Mouse (Mus musculus) right cerebral cortex, postnatal 14 days (tissue): ENCODE measurements at regions not wholly inside any gene's neighbourhood (a gene's known extent, or its start where the extent isn't known, plus 50 kb on each side); places are given as distances from the start of the nearest gene placed in this dataset.

ENCODE experiments used
- DNase-seq: peaks from one replicate; pipeline ENCODE4 v3.0.0; 2022

DNA sequence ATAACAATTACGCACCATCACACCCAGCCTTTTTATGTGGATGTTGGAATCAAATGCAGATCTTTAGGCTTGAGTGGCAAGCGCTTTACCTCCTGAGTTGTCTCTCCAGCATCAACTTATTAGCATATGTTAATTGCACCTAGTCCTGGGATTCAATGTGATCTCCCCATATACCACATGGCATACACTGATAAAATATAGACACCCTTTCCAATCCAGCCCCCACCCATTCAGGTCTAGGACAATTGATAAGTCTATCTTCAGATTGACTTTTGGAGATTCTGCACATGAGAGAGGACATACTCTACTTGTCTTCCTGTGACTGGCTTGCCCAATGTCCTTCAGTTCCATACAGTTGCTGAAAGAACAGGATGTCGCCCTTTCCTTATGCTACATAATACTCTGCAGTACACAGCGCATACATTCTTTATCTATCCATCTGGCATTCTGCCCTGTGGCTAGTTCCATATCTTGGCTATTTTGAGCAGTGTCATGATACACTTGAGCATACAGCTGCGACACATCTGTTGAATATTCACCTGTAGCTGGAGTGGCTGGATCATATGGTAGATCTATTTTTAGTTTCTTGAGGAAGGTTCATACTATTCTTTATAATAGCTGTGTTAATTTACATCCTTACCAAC is 120.3 kb downstream of the Gsdmc2 start:
- no peak for DNase-seq

DNA sequence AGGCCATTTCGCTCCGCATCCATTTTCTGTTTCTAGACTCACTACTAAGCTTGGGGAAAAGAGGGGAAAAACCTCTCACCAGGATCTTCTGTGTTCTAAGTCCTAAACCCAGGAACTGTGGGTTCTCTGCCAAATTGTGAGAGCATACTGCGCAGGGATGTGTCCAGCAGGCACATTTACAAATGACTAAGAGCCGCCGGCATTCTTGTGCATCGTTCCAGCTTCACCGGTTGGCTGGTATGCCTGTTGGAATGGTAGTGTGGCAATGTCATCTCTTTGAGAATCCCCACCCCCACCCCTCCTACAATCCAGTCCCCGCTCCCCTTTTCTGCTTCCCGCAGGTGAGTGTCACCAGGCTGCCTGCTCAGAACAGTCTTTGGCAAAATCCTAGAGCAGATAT is 122.0 kb downstream of the Gsdmc2 start:
- DNase-seq, result no peak

DNA sequence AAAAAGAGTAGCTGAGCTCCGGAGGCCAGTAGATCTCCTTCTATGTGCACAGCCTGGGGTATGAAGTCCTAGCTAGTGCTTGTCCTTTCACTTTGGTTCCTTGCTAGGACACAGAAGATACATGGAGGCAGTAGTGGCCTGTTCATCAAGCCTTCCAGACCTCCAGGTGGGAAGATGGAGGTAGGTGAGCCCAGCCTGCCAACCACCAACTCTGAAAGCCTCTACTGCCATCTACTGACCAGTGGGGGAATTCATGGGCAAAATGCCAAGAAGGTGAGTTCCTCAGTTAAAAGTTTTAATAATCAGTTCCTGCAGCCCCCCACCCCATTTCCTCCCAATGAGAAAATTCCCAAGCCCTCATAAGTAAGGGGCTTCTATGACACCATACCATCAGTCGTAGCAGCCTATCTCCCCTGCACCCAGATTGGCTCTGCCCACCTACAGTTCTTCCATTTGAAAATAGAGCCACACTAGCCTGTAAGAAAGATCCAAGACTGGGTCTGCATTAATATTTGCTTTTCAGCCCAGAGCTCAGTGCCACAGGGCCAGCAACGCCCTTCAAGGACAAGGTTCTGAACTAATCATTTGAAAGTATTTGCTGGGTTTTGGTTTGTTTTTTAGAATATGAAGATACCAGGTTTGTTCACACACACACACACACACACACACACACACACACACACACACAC is 123.2 kb downstream of the Gsdmc2 start:
- peak; percentile 9 for DNase-seq

DNA sequence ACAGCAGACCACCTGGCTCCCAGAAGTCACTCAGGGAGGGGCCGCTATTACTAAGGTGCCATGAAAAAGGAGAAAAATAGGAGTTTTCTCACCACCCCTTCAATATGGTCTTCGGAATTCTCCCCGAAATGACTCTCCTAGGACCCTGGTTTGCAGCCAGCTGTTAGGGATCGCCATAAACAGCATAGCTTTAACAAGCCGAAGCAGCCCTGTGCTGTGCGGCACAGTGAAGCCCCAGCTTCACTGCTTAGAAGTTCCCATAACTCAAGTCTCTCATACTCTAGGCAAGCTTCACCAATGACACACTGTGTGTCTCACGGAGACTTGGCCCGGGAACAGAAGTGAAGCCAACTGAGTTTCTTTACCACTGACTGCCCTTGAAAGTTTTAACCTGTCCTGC is 127.2 kb downstream of the Gsdmc2 start:
- no peak for DNase-seq

DNA sequence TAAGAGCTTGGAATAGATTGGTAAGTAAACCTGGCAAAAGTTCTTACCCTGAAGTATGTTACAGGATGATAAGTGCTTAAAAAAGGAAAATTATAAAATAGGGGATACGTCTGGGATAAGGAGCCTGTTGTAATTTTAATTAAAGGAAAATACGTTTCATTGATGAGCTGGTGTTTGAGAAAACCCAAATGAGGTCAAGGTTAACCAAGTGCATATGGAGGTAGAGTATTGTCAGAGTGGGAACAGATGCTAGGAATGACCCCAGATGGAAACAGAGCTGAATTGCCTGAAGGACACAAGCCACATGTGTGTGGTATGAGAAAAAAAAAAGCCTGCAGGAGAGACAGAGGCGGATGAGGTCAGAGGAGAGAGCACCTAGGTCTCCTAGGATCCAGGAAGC is 131.3 kb downstream of the Gsdmc2 start:
- no peak for DNase-seq

DNA sequence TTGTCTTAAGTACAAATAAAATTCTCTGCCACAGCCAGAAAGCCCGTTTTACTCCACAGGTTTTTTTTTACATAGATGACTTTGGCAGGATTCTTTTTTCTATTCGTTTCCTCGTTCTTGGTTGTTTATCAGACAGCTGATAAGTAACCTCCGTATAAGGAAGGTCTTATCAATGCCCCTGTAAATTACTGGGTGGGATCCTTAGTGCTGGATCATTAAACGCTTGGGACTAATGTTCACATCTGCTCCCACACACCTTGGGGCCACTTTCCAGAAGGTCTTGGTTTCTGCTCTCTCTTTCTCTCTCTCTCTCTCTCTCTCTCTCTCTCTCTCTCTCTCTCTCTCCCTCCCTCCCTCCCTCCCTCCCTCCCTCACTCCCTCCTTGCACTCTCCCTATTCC is 134.6 kb downstream of the Gsdmc2 start:
- DNase-seq, result no peak

DNA sequence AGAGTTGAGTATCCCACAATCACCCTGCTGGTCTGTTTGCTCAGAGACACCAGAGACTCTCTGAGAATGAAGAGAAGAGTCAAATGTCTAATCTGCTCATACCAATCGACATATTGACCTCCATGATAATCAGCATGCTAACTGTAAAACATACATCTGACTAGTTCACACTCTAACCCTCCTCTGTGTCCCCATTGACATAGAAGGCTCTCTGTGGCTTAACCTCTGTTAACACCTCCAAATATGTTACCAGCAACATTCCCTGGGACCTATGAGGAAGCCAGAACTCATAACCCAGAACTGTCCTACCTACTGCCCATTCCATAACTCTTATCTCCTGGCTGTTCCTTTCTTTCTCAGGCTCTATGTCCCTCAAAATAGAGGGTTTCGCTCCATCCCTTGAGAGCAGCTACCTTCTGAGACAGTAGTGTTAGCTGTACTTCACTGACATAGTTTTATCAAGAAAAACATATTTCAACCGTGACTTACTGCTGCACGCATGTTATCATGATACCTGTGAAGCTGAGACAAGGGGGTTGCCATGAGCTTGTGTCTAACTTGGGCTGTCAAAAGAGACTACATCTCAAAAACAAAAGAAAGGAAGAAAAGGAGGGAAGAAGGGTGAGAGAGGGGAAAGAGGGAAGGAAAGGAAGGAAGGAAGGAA is 135.6 kb downstream of the Gsdmc2 start:
- DNase-seq, result no peak

DNA sequence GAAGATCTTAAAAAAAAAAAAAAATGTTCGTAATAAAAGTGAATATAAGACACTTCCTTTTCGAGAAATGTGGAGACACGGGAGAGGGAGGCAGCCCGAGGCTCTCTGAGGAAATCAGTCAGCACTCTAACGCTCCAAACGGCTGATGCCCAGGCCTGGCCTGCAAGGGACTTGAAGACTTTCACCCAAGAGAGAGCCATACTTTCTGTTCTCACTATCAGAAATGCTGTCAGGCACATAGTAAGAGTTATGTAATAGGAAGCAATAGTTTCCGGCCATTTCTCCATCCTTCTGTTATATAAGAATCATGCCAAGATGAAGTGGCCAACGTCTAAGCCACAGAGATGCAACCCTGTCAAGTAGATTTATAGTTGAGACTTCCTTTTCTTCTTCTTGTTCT is 140.3 kb downstream of the Gsdmc2 start:
- DNase-seq, result no peak

DNA sequence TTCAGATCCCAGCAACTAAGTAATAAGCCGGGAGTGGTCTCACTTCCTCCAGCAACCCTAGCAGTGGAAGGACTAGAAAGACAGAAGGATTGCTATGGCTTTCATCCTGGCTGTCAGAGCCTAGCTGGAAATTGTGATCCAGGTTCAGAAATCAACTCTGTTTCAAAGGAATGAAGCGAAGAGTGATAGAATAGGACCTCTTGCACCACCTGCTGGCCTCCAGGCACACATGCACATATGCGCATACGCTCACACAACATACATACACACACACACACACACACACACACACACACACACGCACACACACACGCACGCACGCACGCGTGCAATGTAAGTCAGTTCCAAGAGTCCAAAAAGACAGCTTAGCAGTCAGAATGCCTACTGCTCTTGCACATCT is 147.1 kb downstream of the Gsdmc2 start:
- no peak for DNase-seq

DNA sequence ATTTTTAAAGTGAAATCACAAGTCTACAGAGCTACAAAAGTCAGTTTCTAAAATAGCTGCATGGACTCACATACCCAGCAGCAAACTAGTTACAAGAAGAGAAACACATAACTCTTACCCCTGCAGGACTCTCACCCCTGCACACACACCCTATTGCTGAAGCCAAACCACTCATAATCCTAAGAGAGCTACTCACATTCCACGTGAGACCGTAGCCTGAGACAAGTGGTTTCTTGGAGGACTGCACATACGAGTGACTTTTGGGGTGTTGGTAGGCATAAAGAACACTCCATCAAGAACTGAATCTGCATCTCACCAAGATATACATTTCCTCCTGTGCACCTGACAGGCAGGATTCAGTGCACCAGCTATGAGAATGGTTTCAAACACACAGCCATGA is 150.8 kb downstream of the Gsdmc2 start:
- DNase-seq, result no peak

DNA sequence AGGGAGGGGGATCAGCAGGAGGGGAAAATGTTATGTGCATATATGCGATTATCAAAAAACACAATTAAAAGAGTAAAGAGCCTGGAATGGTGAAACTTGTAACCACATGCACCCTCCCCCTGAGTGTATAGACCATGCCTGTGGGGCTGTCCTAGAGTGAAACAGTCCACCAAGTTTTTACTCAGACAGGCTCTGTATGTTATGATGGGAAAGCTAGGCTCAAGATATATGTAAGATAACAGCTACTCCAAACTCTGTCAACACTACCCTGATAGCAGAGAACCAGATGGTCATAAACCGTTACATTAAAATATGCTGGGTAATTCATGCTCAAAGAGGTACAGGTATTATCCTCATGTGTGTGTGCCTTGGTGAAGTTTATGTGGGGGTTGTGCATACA is 151.4 kb downstream of the Gsdmc2 start:
- DNase-seq, result no peak

DNA sequence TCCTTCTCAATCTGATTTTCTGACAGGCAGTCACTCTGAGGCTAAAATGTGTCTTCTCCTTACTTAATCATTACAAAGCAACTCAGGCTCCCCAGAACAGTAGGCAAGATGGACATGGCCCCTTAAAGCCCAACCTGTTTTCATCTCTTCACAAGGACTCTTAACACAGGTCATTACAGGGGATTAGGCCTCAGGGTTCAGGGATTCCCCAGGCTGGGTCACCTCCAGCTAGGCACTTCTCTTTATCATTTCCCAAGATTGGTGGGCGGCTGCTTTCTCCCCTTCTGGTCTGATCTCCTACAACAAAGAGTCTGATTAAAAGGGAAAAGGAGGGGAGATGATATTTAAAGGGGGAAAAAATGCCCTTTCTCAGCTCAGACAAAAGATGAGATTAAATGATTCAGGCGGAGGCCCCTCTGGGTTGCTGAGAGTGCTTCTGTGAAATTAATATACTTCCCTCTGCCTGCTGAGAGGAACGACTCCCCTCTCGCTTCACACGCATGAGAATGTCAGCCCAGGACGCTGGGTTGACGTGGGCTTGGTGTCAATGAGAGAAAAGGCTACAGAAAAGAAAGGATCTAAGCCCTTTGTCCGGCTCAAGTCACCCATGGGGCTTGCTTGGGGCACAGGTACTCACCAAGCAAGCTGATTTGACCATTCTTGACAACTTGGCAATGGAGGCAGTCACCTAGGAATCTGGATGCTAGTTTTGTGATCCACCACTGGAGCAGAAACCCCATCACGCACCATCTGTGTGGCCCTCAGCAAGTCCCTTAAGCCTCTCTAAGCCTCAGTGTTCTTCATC is 152.3 kb downstream of the Gsdmc2 start:
- no peak for DNase-seq

DNA sequence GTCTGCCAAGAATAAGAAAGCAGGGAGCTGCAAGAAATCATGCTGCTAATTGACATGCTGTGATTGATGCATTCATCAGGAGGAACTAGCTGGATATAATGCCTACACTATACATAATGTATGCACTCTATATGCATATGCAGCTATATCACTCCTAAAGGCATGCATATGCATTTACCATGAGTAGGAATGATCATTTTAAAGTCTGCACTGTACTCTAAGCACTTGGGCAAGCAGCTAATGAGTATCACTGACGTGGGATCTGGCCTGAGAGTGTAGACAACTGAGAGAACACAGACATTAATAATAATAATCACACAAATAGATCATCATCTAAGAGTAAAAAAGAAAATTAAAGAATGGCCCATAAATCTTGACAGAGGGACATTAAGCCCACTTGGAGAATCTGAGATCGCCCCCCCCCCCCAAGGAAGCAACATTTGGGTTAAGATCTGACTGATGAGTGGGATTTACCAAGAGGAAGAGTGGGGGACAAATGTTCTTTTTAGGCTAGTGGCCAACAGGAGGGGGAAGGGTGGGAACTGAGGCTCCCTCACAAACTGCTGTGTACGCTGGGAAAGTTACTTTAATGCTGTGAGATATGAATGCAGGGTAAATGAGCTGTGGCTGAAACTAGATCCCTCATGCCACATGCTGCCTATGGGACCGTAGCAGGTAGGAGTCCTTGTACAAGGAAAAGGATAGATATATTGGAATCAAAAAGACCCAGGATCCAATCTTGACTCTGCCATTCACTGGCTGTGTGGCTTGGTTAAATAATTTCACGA is 155.0 kb downstream of the Gsdmc2 start:
- no peak for DNase-seq

DNA sequence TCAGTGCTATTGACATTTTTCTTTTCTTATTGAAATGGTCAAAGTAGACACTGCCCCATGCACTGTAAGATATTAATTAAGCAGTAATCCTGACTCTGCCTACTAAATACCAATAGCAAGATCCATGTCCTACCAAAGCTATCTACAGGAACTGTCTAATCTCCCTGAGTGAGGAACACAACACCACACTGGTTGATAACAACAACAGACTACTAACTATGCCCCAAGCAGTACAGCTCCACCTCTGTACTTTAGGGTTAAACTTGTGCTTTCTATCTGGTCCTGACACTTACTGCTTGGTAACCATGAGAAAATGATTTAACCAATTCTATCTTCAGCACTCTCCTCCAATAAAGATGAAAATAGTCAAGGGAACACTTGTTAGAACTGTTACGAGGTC is 157.1 kb downstream of the Gsdmc2 start:
- no peak for DNase-seq

DNA sequence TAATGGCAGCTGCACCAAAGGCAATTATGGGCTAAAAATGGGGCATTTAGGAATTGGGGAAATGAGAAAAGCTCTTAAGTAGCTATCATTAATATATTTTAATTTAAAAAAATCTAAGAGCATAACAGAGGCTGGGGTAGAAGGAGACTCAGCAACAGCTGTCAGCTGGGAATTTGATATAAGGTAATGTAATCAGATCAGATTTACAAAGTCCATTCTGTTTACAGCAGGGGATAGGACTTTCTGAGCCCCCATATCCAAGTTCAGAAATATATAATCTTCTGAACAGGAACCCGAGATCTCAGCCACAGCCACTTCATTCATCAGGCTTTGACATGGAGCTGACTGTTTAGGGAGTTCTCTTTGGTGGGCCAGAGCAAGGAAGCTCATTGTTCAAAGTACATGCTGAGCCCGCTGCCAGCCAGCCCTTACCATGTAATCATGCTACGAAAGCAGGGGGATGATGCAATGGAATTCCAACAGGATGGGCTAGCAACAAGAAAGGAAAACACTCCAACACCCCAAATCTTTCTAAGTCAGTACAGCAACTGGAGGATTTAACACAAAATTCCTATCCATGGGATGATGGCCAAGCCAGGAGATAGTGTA is 157.9 kb downstream of the Gsdmc2 start:
- no peak for DNase-seq

DNA sequence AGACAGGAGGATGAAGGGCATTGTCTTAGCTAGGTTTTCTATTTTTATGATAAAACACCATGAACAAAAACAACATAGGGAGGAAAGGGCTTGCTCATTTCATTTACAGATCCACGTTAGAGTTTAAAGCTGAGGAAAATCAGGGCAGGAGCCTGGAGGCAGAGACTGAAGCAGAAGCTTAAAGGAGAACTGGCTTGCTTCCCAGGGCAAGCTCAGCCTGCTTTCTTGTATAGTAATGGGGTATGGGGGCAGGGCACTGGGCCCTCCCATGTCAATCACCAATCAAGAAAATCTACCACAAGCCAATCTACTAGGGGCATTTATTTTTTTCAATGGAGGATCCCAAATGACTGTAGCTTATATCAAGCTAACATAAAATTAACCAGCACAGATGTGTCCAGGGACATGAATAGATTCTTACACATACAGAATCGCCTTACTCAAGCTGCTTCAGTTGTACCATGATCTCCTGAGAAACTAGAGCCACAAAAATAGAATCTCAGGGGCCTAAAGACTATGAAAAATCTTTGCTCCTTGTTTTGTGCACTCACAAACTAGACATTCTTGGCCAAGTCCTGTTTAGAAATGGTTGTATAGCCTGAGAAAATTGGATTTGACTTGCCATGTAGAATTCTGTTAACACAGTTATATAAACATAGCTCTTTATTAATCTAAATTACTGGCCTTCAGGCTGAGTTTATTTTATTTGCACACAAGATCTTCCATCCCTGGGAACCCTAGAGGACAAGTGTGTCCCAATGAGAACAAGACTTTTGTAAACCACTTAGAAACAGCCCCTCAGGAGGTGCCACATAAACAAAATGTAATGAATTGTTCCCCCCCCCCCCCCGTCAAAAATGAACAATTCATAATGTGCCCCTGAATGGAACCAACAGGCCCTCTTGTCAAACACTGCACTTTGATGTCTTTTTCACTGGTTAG is 164.7 kb downstream of the Gsdmc2 start:
- DNase-seq, result peak; percentile 15

DNA sequence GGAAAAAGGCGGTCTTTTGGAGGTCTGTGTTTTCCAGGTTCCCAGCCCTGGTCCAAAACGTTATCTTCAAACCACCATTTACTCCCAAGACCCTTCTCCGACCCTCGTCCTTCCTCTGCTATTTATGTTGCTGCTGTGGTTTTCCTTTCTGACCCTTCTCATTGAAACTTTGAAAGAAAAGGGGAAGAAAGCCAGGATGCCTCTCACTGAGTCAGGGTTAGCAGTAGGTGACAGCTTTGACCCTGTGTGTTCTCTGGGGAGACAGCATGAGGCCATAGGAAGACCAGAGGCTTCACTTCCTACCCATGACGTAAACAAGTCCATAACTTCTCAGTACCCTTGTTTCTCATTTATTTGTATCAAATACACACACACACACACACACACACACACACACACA is 166.1 kb downstream of the Gsdmc2 start:
- no peak for DNase-seq

DNA sequence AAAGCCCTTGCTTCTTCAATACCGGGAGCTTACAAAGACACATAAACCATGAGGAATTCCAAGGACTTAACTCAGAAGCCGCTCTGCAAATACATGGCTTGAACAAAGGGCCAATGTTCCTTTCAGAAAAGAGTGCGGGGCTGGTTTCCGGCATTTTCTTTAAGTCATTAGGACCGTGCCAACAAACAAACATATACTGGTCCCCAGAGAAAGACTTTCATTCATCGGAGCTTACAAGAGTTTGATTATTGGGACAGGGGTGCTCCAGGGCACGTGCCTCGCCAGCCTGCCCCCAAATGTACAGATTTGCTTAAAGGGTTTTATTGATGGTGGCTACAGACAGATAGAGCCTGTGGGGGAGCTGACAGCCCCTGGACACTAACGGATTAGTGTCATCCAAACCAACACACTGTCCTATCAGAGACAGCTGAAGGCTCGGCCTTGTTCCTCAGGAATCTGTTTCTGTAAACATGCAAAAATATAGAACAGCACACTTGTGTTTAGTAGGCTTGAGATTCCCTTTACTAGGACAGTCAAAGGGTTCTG is 169.4 kb downstream of the Gsdmc2 start:
- DNase-seq, result no peak

DNA sequence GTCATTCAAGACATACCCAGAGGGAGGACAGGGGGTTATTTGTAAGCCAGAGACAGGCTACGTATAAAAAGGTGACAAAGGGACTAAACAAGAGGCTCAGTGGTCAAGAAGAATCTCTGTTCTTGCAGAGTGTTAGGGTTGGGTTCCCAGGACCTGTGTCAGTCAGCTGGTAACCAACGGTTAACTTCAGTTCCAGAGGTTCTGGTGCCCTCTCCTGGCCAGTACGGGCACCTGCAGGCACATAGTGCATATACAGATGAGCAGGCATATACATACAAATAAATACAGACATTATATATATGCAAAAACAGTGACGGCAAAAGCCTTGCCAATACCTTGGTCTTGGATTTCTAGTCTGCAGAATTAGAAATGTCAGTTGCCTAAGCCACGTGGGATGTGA is 170.6 kb downstream of the Gsdmc2 start:
- no peak for DNase-seq

DNA sequence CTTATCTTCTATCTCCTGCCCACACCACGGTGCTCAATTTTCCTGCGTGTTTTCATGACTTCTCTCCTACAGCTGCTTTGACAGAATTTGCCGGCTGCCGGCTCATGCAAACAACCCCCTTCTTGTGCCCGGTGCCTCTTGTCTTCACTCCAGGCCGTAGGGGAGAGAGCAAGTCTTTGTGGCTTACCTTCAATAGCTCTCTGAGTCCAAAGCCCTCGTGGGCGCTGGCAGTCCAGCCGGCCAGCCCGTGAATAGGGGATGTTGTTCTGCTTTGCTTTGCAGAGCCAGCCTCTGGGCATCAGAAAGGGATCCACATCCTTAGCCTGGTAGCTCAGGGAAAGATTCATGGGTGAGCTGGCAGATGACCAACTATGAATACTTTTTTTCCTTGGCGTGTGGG is 173.9 kb downstream of the Gsdmc2 start:
- DNase-seq, result peak; percentile 23

DNA sequence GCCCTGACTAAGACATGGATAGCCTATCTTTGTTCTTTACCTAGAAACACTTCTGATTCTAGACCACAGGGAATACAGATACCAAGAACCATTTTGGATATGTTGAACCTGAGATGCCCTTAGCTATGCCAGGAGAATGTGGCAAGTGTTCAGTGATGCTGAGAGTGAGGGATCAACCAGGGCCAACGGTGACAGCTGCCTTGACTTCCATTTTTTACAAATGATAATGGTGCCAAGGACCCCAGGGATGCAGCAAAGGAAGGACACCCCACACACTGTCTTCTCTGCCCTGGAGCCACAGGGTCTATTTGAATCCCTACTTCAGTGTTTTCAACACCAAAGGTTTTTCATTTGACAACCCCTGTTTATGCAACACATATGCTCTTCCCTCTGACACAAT is 174.4 kb downstream of the Gsdmc2 start:
- DNase-seq, result no peak
